Mouse (Mus musculus) erythroblast, embryonic 14.5 days (primary cell): ENCODE measurements around the gene Nxnl1.

Source experiments
- GATA1 ChIP-seq: IDR thresholded peaks from 2 replicates; pipeline ENCODE4 v1.6.1; 2012; ENCODE audit warnings: low read length, inconsistent platforms, mixed read lengths
- TAL1 ChIP-seq: IDR thresholded peaks from 3 replicates; pipeline ENCODE4 v1.6.1; 2012; ENCODE audit warnings: low read length, inconsistent platforms, mixed read lengths

- no peak for TF ChIP-seq TAL1
- TF ChIP-seq GATA1 = no peak
Observed at GRCm38 (mm10) chr8:71569366-71570290, 3.2 kb upstream of the Nxnl1 start.
